Mouse (Mus musculus): ENCODE measurements at regions not wholly inside any gene's neighbourhood (a gene's known extent, or its start where the extent isn't known, plus 50 kb on each side); places are given as distances from the start of the nearest gene placed in this dataset.
"Not testable (repeated sequence)": the region's sequence is repeated elsewhere in the genome, so short reads cannot be mapped to it uniquely, and the experiment has no call there.

- no peak for DNase-seq (ENCODE audit: low spot score in 2 of 2)
These were observed 57.1 kb downstream of the Pou4f1 start for GRCm38 (mm10) chr14:104410730-104411129.

DNA sequence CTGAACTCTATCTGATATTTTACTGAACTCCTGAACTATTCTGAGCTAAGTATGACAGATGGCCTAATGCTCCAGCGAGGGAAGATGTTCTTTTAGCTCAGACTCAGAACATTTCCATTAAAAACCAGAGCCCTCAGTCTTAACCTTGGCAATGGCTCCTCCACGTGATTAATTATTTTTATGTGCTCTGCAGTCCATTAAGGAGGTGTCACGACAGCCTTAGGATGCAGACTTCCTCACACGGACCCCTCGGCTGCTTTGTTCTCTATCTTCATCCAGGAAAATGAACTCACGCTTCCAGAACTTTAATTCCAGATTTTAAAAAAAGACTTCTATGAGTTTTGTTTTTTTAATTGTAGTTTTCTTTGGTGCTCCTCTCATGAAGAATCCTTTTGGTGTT, 57.5 kb downstream of the Pou4f1 start:
- no peak for DNase-seq (ENCODE audit: low spot score in 2 of 2)

GRCm38 (mm10) chr14:104406062-104406461, 61.7 kb downstream of the Pou4f1 start:
- DNase-seq (ENCODE audit: low spot score in 2 of 2) = no peak

DNA sequence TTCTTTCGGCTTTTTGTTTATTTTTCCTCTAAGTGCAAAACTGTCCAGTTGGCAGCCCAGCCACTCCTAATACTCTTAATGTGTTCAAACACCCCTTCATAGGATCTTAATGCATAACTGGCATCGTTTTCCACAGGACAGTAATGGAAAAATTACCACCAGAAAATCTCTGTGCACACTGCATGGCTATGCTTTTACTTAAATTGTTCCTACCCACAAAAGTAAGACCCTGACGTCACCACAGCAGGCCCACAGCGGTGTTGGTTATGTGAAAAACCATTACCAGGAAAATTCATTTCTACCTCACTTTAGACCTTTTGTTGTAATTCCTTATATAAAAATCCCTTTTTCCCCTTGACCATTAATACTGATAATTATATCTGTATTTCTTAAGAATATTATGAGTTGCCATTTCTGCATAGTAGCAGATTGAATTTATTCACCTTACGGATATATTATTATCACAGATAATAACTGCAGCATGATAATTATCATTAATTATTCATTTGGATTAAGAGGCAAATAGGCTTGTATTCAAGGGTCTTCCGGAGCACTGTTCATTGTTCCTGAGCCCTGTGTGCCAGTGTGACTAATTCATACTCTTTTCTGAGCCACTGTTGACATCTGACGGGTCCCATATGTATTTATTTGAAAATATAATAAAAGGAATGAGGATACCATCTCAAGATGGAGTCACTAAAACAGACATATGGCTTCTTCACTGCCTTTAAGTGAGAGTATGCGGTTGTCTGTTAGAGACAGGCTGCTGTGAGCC, 78.3 kb downstream of the Pou4f1 start:
- no peak for DNase-seq (ENCODE audit: low spot score in 2 of 2)

DNA sequence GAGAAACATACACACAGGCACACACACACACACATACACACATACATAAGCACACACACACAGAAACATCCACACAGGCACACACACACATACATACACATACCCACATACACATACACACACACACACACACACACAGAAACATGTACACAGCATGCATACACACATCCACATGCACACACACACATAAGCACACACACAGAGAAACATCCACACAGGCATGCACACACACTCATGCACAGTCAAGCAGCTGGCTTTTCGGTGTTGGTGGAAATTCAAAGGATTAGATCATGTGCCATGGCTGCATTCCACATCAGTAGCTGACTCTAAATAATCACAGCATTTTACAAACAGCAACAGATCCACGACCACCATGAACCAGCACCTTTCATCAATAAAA, 78.9 kb downstream of the Pou4f1 start:
- DNase-seq (ENCODE audit: low spot score in 2 of 2) = no peak

- DNase-seq (ENCODE audit: low spot score in 2 of 2) = no peak
These were observed 86.8 kb downstream of the Pou4f1 start for GRCm38 (mm10) chr14:104380986-104381385.

DNA sequence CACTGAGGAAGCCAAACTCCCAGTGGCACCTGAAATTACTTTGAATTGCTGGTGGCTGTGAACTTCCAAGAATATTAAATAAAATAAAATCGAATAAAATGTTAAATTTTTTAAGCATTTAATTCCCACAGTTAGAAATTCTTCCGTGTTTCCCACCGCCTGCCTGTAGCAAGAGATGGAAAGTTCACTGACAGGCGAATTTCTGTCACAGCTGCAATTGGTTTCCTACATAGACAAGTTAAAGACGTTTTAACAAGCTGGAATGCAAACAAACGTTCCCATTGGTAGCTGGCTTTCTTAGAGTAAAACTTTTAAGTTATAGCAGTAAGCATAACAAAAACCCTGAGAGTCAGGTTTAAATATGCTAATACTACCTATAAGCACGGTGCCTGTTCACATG, 95.0 kb downstream of the Pou4f1 start:
- DNase-seq (ENCODE audit: low spot score in 2 of 2) = no peak

- DNase-seq (ENCODE audit: low spot score in 2 of 2) = no peak
These were observed 111.2 kb downstream of the Pou4f1 start for GRCm38 (mm10) chr14:104356636-104357035.

DNA sequence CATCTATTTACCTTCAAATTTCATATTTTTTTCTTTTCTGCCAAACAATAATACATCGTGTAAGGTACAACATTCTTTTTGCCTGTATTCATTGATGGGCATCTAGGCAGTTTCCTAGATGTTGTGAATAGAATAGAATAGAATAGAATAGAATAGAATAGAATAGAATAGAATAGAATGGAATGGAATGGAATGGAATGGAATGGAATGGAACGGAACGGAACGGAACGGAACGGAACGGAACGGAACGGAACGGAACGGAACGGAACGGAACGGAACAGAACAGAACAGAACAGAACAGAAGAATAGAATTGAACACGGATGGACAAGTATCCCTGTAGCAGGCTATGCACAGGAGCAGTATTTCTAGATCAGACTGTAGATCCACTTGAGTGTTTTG, 131.0 kb downstream of the Pou4f1 start:
- not testable (repeated sequence) for DNase-seq (ENCODE audit: low spot score in 2 of 2)

- no peak for DNase-seq (ENCODE audit: low spot score in 2 of 2)
These were observed 141.7 kb downstream of the Pou4f1 start for GRCm38 (mm10) chr14:104326089-104326488.

GRCm38 (mm10) chr14:104300141-104300540, 167.7 kb downstream of the Pou4f1 start:
- DNase-seq (ENCODE audit: low spot score in 2 of 2) = no peak

GRCm38 (mm10) chr14:104298312-104298711, 169.5 kb downstream of the Pou4f1 start:
- DNase-seq (ENCODE audit: low spot score in 2 of 2) = no peak

GRCm38 (mm10) chr14:104297316-104298311, 170.2 kb downstream of the Pou4f1 start:
- DNase-seq (ENCODE audit: low spot score in 2 of 2) = no peak

DNA sequence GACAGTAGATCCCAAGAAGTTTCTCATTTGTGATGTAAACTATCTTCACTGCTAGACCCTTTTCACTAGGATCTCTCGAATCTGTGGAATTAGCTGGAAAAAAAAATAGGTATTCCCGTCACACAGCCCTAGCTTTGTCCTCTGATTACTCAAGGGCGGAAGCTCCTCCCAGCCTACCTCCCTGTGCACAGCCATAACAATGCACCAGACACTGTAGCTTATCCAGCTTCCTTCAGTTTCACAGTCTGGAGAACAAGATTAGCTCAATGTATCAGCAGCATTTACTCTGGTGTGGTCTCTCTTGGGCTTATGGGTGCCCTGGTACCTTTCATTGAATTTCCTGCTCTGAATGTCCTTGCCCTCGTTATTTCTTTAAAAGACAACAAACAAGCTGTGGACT, 174.0 kb downstream of the Pou4f1 start:
- DNase-seq (ENCODE audit: low spot score in 2 of 2) = no peak

GRCm38 (mm10) chr14:104293147-104293546, 174.7 kb downstream of the Pou4f1 start:
- no peak for DNase-seq (ENCODE audit: low spot score in 2 of 2)

- no peak for DNase-seq (ENCODE audit: low spot score in 2 of 2)
These were observed 187.4 kb downstream of the Pou4f1 start for GRCm38 (mm10) chr14:104280353-104280752.

- DNase-seq (ENCODE audit: low spot score in 2 of 2) = no peak
These were observed 187.9 kb downstream of the Pou4f1 start for GRCm38 (mm10) chr14:104279890-104280289.

DNA sequence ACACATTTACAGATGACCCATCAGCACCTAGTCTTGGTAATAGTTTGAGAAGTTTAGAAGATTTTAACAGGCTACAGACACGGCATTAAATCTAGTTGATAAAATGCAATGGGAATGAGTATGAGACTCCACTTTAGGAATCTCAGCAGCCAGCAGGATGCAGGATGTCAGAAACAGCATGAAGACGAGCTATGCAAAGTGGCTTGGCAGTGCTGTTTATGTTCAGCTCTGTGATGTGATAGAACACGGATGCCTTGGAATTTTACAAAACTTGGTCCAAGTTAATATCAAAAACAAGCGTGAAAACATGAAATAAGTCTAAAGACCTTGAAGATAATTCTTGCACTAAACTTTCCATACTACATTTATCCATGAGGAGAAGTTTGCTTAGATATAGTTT, 193.0 kb downstream of the Pou4f1 start:
- no peak for DNase-seq (ENCODE audit: low spot score in 2 of 2)

DNA sequence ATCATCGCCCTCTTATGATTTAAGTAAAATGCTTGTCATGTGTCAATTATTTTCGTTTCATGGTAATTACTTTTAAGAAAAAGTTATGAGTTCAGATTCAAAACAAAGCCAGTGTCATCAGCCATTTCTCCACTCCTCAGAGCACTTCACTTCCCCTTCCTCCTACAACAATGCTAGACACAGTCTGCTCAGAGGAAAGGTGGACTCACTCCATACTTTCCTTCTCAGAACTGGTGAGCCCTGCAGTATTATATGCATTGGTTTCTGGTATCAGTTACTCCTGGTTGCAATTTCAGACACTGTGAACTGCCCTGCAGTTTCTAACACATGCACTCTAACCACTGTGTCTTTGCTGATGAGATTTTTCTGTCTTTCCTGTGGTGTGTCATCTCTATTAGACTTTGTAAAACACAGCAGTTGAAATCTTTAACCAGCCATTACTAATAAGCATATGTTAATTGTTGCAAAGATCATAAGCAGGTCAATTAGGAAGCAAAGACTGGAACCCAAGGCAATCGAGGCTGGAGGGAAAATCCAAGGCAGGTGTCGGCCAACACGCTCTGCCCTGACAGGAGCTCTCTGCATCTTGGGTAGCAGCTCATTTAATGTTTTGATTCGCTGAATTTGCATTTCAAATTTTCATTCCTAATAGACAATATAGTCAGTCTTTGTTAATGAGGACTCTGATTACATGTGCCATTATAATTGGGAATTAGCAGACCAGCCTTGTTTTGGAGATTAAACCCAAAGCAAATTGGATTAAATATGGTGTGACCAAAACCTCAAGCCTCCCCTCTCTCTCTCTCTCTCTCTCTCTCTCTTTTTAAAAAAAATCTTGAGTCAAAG, 202.7 kb downstream of the Pou4f1 start:
- DNase-seq (ENCODE audit: low spot score in 2 of 2) = no peak

DNA sequence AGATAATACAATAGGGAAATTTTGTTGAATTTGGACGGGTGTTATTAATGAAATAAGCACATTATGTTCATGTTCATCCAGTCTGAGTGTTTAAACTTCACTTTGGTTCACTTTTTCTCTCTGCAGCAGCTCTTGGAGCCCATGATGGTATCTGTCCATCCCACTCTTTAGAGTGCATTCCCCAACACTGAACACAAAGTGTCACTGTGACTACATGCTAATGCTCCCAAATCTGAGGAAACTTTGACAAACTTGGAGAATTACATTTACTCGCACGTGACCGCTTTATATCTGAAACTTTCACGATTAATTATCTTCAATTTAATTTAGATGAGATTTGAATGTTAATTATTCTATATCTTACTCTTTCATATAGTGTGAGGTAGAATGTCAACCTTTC, 250.8 kb downstream of the Pou4f1 start:
- DNase-seq (ENCODE audit: low spot score in 2 of 2) = no peak

DNA sequence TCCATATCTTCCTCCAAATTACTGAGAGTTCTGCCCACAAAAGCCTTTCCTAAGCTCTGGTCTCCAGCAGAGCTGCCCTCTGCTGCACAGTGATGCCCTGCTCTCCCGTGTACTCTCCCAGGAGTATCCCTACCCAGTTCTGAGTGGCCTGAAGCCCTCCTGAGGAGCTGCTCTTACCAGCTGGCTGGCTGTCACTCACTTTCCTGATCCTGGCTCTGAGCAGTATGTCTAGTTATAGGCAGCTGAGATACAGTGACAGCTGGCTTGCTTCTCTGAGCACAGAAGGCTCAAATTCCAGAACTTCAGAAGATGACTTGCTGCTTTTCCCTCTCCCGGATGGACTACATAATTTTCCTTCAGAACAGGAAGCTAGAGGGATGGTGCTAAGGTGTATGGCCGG, 257.1 kb downstream of the Pou4f1 start:
- DNase-seq (ENCODE audit: low spot score in 2 of 2) = no peak

- no peak for DNase-seq (ENCODE audit: low spot score in 2 of 2)
These were observed 258.9 kb downstream of the Pou4f1 start for GRCm38 (mm10) chr14:104208855-104209254.
